Mouse (Mus musculus): Measurements from ENCODE around the gene Pnpla1. TPM values are rescaled to one million over a fixed set of nuclear protein-coding genes. Genes with fewer than 3 reads are reported as not detected.

The Pnpla1 gene
- polyA plus RNA-seq, 2 experiments: 2.7 to 4.5 TPM

- no peak for TF ChIP-seq POLR2A (IDR thresholded peaks at IDR 0.05; ENCODE audit: borderline replicate concordance, extremely low read depth, insufficient read depth, insufficient read length)
Measured at GRCm38 (mm10) chr17:28823749-28824148, 34.5 kb upstream of the Pnpla1 start.

GRCm38 (mm10) chr17:28824896-28825295 is 33.3 kb upstream of the Pnpla1 start:
- WGBS: 82% methylated on average over 6 of the region's 6 CpGs
- Histone ChIP-seq H3K27me3 (ENCODE audit: control insufficient read depth, insufficient read depth, low read length) (no peaks in the 10 kb centered on the region), H3K4me3 (replicated peaks; ENCODE audit: low read length) (no peak overlapping the region), H3K9me3 (ENCODE audit: control insufficient read depth, low read length) (no peaks in the 10 kb centered on the region), H3K4me2 (replicated peaks; ENCODE audit: low read depth, low read length, severe bottlenecking) (no peak overlapping the region), H3K27ac (replicated peaks; ENCODE audit: low read depth, low read length) (no peak overlapping the region), H3K36me3 (ENCODE audit: control insufficient read depth, insufficient read depth, low read length) (peaks cover 97% of the 10 kb centered on the region), H3K9ac (ENCODE audit: low read depth, low read length, severe bottlenecking) (no peak overlapping the region), H3K4me1 (ENCODE audit: control insufficient read depth, insufficient read depth, low read length) (no peaks in the 10 kb centered on the region)
- TF ChIP-seq POLR2A (IDR thresholded peaks at IDR 0.05; ENCODE audit: borderline replicate concordance, extremely low read depth, insufficient read depth, insufficient read length): no peak
- no peak for ATAC-seq (ENCODE audit: low FRiP score, low read depth)
- DNase-seq (ENCODE audit: low spot score): no peak

More at GRCm38 (mm10) chr17:28823749-28824148, 34.5 kb upstream of the Pnpla1 start:
- Histone ChIP-seq H3K4me2 (replicated peaks; ENCODE audit: low read depth, low read length, severe bottlenecking) (no peak overlapping the region), H3K4me3 (replicated peaks; ENCODE audit: low read length) (no peak overlapping the region), H3K9ac (ENCODE audit: low read depth, low read length, severe bottlenecking) (no peak overlapping the region), H3K27ac (replicated peaks; ENCODE audit: low read depth, low read length) (no peak overlapping the region), H3K9me3 (ENCODE audit: control insufficient read depth, low read length) (no peaks in the 10 kb centered on the region), H3K36me3 (ENCODE audit: control insufficient read depth, insufficient read depth, low read length) (peaks cover 96% of the 10 kb centered on the region), H3K27me3 (ENCODE audit: control insufficient read depth, insufficient read depth, low read length) (no peaks in the 10 kb centered on the region), H3K4me1 (ENCODE audit: control insufficient read depth, insufficient read depth, low read length) (no peaks in the 10 kb centered on the region)
- ATAC-seq (ENCODE audit: low FRiP score, low read depth) (no peak), DNase-seq (ENCODE audit: low spot score) (no peak)
- WGBS: 89% methylated on average over 11 of the region's 11 CpGs

- no peaks in the 10 kb centered on the region for H3K4me1 ChIP-seq (ENCODE audit: control insufficient read depth, insufficient read depth, low read length)
- H3K4me2 ChIP-seq (replicated peaks; ENCODE audit: low read depth, low read length, severe bottlenecking): no peak overlapping the region
- no peak for DNase-seq (ENCODE audit: low spot score)
- no peaks in the 10 kb centered on the region for H3K9me3 ChIP-seq (ENCODE audit: control insufficient read depth, low read length)
- no peak overlapping the region; the same call in 1 of the 2 replicates for H3K9ac ChIP-seq (ENCODE audit: low read depth, low read length, severe bottlenecking)
- ATAC-seq (ENCODE audit: low FRiP score, low read depth): no peak
- no peaks in the 10 kb centered on the region for H3K27me3 ChIP-seq (ENCODE audit: control insufficient read depth, insufficient read depth, low read length)
- peaks cover 96% of the 10 kb centered on the region for H3K36me3 ChIP-seq (ENCODE audit: control insufficient read depth, insufficient read depth, low read length)
- no peak overlapping the region for H3K27ac ChIP-seq (replicated peaks; ENCODE audit: low read depth, low read length)
- no peak overlapping the region for H3K4me3 ChIP-seq (replicated peaks; ENCODE audit: low read length)
- TF ChIP-seq POLR2A (IDR thresholded peaks at IDR 0.05; ENCODE audit: borderline replicate concordance, extremely low read depth, insufficient read depth, insufficient read length): no peak
- WGBS: 86% methylated on average over 6 of the region's 6 CpGs
Measured at GRCm38 (mm10) chr17:28825359-28826041, 32.7 kb upstream of the Pnpla1 start.

DNA sequence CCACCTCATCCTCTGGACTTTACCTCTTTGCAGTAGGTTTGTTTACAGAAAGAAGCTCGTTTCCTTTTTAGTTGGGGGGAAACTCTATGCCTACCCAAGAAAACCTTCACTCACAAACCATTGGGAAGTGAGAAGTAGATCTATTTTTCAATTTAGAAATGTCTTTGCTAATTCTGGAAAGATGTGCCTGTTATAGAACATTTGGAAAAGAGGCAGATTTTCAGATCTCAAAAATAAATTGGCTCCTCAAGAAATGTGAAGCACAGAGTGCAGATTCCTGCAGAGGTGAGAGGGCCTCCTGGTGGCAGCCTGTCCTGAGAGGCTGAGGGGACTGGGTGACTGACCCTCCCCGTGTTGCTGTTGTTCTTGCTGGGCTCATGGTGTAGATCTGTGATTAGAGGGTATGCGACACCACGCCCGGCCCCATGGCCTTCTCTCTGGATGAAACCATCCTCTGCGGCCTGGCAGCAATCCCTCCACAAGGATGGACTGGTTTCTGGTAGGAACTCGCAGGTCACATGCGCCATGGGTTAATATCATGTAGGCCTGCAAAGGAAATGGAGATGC is 30.5 kb upstream of the Pnpla1 start:
- Histone ChIP-seq H3K27ac (replicated peaks; ENCODE audit: low read depth, low read length) (no peak overlapping the region), H3K4me3 (replicated peaks; ENCODE audit: low read length) (no peak overlapping the region), H3K9ac (ENCODE audit: low read depth, low read length, severe bottlenecking) (no peak overlapping the region), H3K4me2 (replicated peaks; ENCODE audit: low read depth, low read length, severe bottlenecking) (no peak overlapping the region), H3K27me3 (ENCODE audit: control insufficient read depth, insufficient read depth, low read length) (no peaks in the 10 kb centered on the region), H3K36me3 (ENCODE audit: control insufficient read depth, insufficient read depth, low read length) (peaks cover 96% of the 10 kb centered on the region), H3K4me1 (ENCODE audit: control insufficient read depth, insufficient read depth, low read length) (no peaks in the 10 kb centered on the region), H3K9me3 (ENCODE audit: control insufficient read depth, low read length) (no peaks in the 10 kb centered on the region)
- no peak for DNase-seq (ENCODE audit: low spot score)
- no peak for ATAC-seq (ENCODE audit: low FRiP score, low read depth)
- 92% methylated on average over 8 of the region's 8 CpGs for WGBS
- TF ChIP-seq POLR2A (IDR thresholded peaks at IDR 0.05; ENCODE audit: borderline replicate concordance, extremely low read depth, insufficient read depth, insufficient read length): no peak

- no peak overlapping the region for H3K4me3 ChIP-seq (replicated peaks; ENCODE audit: low read length)
- H3K27ac ChIP-seq (replicated peaks; ENCODE audit: low read depth, low read length): no peak overlapping the region
- no peaks in the 10 kb centered on the region for H3K4me1 ChIP-seq (ENCODE audit: control insufficient read depth, insufficient read depth, low read length)
- H3K9me3 ChIP-seq (ENCODE audit: control insufficient read depth, low read length): no peaks in the 10 kb centered on the region
- DNase-seq (ENCODE audit: low spot score) (no peak), ATAC-seq (ENCODE audit: low FRiP score, low read depth) (no peak)
- no peak for TF ChIP-seq POLR2A (IDR thresholded peaks at IDR 0.05; ENCODE audit: borderline replicate concordance, extremely low read depth, insufficient read depth, insufficient read length)
- no peak overlapping the region for H3K9ac ChIP-seq (ENCODE audit: low read depth, low read length, severe bottlenecking)
- WGBS: 90% methylated on average over 14 of the region's 14 CpGs
- no peak overlapping the region for H3K4me2 ChIP-seq (replicated peaks; ENCODE audit: low read depth, low read length, severe bottlenecking)
- peaks cover 95% of the 10 kb centered on the region for H3K36me3 ChIP-seq (ENCODE audit: control insufficient read depth, insufficient read depth, low read length)
- no peaks in the 10 kb centered on the region for H3K27me3 ChIP-seq (ENCODE audit: control insufficient read depth, insufficient read depth, low read length)
Measured at GRCm38 (mm10) chr17:28829120-28829519, 29.1 kb upstream of the Pnpla1 start.

All from limb, embryonic 14.5 days (tissue).